Mouse (Mus musculus): ENCODE data around the gene Dgkg. TPM values are rescaled to one million over a fixed set of nuclear protein-coding genes. Genes with fewer than 3 reads are reported as not detected.

Gene Dgkg
- polyA plus RNA-seq, 1 experiment, result 12.8 TPM

GRCm38 (mm10) chr16:22494815-22495214 lies 162.2 kb downstream of the Dgkg start:
- Histone ChIP-seq H3K4me1 (ENCODE audit: control insufficient read depth, insufficient read depth, low read length) (no peaks in the 10 kb centered on the region), H3K27ac (ENCODE audit: control insufficient read depth, insufficient read depth, low read depth, low read length, poor library complexity) (no peak overlapping the region), H3K4me3 (replicated peaks; ENCODE audit: control insufficient read depth, low read depth, low read length) (no peak overlapping the region)
- TF ChIP-seq CTCF (IDR thresholded peaks at IDR 0.05; ENCODE audit: control insufficient read depth, insufficient read depth, low read length) (no peak), POLR2A (IDR thresholded peaks at IDR 0.05; ENCODE audit: borderline replicate concordance, control insufficient read depth, low read depth, low read length) (no peak)
- 70% methylated on average over 5 of the region's 5 CpGs for WGBS

DNA sequence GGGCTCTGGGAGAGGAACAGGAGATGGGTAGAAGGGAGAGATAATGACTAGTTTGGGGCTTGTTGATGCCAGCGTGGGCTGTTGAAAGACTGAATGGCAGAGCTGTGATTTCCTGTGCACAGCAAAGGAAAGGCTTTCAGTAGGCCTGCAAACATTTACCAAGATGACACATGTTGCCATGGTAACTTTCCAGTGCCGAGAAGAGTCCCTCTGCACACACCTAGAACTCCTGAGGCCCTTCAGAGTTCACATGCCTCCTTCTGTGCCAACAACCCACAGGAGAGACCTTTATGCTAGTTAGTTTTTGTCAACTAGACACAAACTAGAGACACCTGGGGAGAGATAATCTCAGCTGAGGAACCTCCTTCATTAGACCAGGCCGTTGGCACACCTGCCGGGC lies 163.6 kb downstream of the Dgkg start:
- TF ChIP-seq POLR2A (IDR thresholded peaks at IDR 0.05; ENCODE audit: borderline replicate concordance, control insufficient read depth, low read depth, low read length) (no peak), CTCF (IDR thresholded peaks at IDR 0.05; ENCODE audit: control insufficient read depth, insufficient read depth, low read length) (no peak)
- 82% methylated on average over 4 of the region's 4 CpGs for WGBS
- Histone ChIP-seq H3K27ac (ENCODE audit: control insufficient read depth, insufficient read depth, low read depth, low read length, poor library complexity) (no peak overlapping the region), H3K4me1 (ENCODE audit: control insufficient read depth, insufficient read depth, low read length) (no peaks in the 10 kb centered on the region), H3K4me3 (replicated peaks; ENCODE audit: control insufficient read depth, low read depth, low read length) (no peak overlapping the region)

GRCm38 (mm10) chr16:22491446-22492166 lies 165.4 kb downstream of the Dgkg start:
- Histone ChIP-seq H3K27ac (ENCODE audit: control insufficient read depth, insufficient read depth, low read depth, low read length, poor library complexity) (no peak overlapping the region), H3K4me1 (ENCODE audit: control insufficient read depth, insufficient read depth, low read length) (no peaks in the 10 kb centered on the region), H3K4me3 (replicated peaks; ENCODE audit: control insufficient read depth, low read depth, low read length) (no peak overlapping the region)
- TF ChIP-seq CTCF (IDR thresholded peaks at IDR 0.05; ENCODE audit: control insufficient read depth, insufficient read depth, low read length), result no peak
- no peak for TF ChIP-seq POLR2A (IDR thresholded peaks at IDR 0.05; ENCODE audit: borderline replicate concordance, control insufficient read depth, low read depth, low read length)
- 81% methylated on average over 9 of the region's 9 CpGs for WGBS

- Histone ChIP-seq H3K4me3 (replicated peaks; ENCODE audit: control insufficient read depth, low read depth, low read length) (no peak overlapping the region), H3K4me1 (ENCODE audit: control insufficient read depth, insufficient read depth, low read length) (no peaks in the 10 kb centered on the region), H3K27ac (ENCODE audit: control insufficient read depth, insufficient read depth, low read depth, low read length, poor library complexity) (no peak overlapping the region)
- 90% methylated on average over 1 of the region's 1 CpGs for WGBS
- TF ChIP-seq CTCF (IDR thresholded peaks at IDR 0.05; ENCODE audit: control insufficient read depth, insufficient read depth, low read length) (no peak), POLR2A (IDR thresholded peaks at IDR 0.05; ENCODE audit: borderline replicate concordance, control insufficient read depth, low read depth, low read length) (no peak)
Observed at GRCm38 (mm10) chr16:22483900-22484299, 173.1 kb downstream of the Dgkg start.

DNA sequence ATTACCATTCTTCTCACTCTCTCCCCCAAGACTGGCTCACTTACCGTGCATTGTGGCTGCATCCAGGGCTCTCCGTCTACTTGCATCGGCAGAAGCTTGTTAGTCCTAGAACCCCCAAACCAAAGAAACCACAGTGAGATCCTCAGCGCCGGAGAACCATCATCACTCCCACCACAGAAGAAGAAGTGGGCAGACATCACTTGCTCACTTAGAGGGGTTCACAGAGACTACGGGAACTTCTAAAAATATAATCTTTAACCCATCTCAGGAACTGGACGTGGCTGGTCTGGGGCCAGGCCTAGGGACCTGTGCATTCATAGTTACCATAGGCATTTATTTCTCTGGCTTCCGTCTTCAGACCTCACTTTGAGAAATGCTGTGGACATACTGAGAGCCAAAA lies 177.7 kb downstream of the Dgkg start:
- no peaks in the 10 kb centered on the region for H3K4me1 ChIP-seq (ENCODE audit: control insufficient read depth, insufficient read depth, low read length)
- TF ChIP-seq CTCF (IDR thresholded peaks at IDR 0.05; ENCODE audit: control insufficient read depth, insufficient read depth, low read length), result no peak
- no peak for TF ChIP-seq POLR2A (IDR thresholded peaks at IDR 0.05; ENCODE audit: borderline replicate concordance, control insufficient read depth, low read depth, low read length)
- no peak overlapping the region for H3K4me3 ChIP-seq (replicated peaks; ENCODE audit: control insufficient read depth, low read depth, low read length)
- WGBS, result 27% methylated on average over 8 of the region's 8 CpGs
- no peak overlapping the region for H3K27ac ChIP-seq (ENCODE audit: control insufficient read depth, insufficient read depth, low read depth, low read length, poor library complexity)

DNA sequence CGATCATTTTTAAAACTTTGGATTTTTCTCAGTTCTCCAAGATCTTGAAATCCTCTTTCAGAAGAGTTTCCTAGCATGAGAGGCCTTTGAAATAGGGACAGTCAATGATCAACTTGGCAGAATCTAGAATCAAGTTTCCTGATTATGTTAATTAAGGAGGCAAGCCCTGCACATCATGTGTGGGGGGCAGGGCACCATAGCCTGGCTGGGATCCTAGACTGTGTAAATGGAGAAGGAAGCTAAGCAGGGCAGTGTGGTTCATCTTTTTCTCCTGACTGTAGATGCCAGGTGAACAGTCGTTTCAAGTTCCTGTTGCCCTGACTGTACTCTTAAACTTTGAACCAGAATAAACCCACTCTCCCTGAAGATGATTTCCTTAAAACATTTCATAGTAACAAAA lies 185.3 kb downstream of the Dgkg start:
- Histone ChIP-seq H3K27ac (ENCODE audit: control insufficient read depth, insufficient read depth, low read depth, low read length, poor library complexity) (no peak overlapping the region), H3K4me3 (replicated peaks; ENCODE audit: control insufficient read depth, low read depth, low read length) (no peak overlapping the region), H3K4me1 (ENCODE audit: control insufficient read depth, insufficient read depth, low read length) (no peaks in the 10 kb centered on the region)
- 49% methylated on average over 2 of the region's 2 CpGs for WGBS
- TF ChIP-seq POLR2A (IDR thresholded peaks at IDR 0.05; ENCODE audit: borderline replicate concordance, control insufficient read depth, low read depth, low read length) (no peak), CTCF (IDR thresholded peaks at IDR 0.05; ENCODE audit: control insufficient read depth, insufficient read depth, low read length) (no peak)

DNA sequence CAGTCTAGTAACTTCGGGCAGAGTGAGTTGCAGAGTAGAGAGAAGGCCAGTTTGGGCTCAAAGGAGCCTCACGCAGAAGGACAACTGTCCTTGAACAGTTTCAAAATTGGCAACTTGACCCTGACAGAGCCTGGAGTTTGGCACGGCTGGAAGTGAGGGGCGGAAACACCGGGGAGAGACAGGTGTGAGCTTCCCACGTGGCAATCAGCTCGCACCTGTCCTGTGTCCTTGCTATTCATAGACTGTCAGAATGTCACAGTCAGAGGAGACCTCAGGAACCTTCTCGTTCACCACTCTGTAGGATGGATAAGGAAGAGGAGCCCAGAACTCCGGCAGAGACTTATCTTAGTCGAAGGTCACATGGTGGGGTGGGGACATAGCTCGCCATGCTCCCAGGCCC lies 187.6 kb downstream of the Dgkg start:
- no peaks in the 10 kb centered on the region for H3K4me1 ChIP-seq (ENCODE audit: control insufficient read depth, insufficient read depth, low read length)
- no peak for TF ChIP-seq CTCF (IDR thresholded peaks at IDR 0.05; ENCODE audit: control insufficient read depth, insufficient read depth, low read length)
- TF ChIP-seq POLR2A (IDR thresholded peaks at IDR 0.05; ENCODE audit: borderline replicate concordance, control insufficient read depth, low read depth, low read length), result no peak
- H3K27ac ChIP-seq (ENCODE audit: control insufficient read depth, insufficient read depth, low read depth, low read length, poor library complexity), result no peak overlapping the region
- WGBS, result 71% methylated on average over 11 of the region's 11 CpGs
- no peak overlapping the region for H3K4me3 ChIP-seq (replicated peaks; ENCODE audit: control insufficient read depth, low read depth, low read length)

DNA sequence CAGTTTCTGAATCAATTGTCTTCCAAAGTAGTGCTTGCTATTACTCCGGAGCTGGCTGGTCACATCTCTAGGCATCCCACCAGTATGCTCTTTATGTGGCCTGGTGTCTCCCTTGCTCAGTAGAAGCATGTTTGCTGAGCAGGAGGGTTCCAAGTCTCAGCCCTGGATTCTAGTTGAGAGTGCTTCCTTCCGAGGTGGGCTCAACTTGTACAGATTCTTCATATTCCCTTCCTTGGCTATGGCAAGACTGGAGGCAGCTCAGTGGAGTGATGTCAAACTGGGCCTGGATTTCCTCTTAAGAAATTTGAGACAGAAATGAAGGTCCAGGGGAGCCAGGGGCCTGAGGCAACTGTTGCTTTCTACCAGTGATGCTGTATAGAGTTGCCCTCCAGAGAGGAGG lies 189.9 kb downstream of the Dgkg start:
- Histone ChIP-seq H3K4me3 (replicated peaks; ENCODE audit: control insufficient read depth, low read depth, low read length) (no peak overlapping the region), H3K27ac (ENCODE audit: control insufficient read depth, insufficient read depth, low read depth, low read length, poor library complexity) (no peak overlapping the region), H3K4me1 (ENCODE audit: control insufficient read depth, insufficient read depth, low read length) (no peaks in the 10 kb centered on the region)
- TF ChIP-seq CTCF (IDR thresholded peaks at IDR 0.05; ENCODE audit: control insufficient read depth, insufficient read depth, low read length) (no peak), POLR2A (IDR thresholded peaks at IDR 0.05; ENCODE audit: borderline replicate concordance, control insufficient read depth, low read depth, low read length) (no peak)
- WGBS, result 81% methylated on average over 2 of the region's 2 CpGs

GRCm38 (mm10) chr16:22466381-22466780 lies 190.6 kb downstream of the Dgkg start:
- TF ChIP-seq CTCF (IDR thresholded peaks at IDR 0.05; ENCODE audit: control insufficient read depth, insufficient read depth, low read length), result no peak
- no peak for TF ChIP-seq POLR2A (IDR thresholded peaks at IDR 0.05; ENCODE audit: borderline replicate concordance, control insufficient read depth, low read depth, low read length)
- H3K27ac ChIP-seq (ENCODE audit: control insufficient read depth, insufficient read depth, low read depth, low read length, poor library complexity), result no peak overlapping the region
- H3K4me3 ChIP-seq (replicated peaks; ENCODE audit: control insufficient read depth, low read depth, low read length), result no peak overlapping the region
- no peaks in the 10 kb centered on the region for H3K4me1 ChIP-seq (ENCODE audit: control insufficient read depth, insufficient read depth, low read length)
- WGBS, result 25% methylated on average over 11 of the region's 11 CpGs
